Mouse (Mus musculus): Measurements from ENCODE around the gene Tbc1d22a. TPM values are rescaled to one million over a fixed set of nuclear protein-coding genes. Genes with fewer than 3 reads are reported as not detected.

Tbc1d22a gene
- total and polyA plus RNA-seq, 3 experiments: 15.1 to 21.1 TPM; not detected in 1

GRCm38 (mm10) chr15:86171316-86171715, 42.9 kb upstream of the Tbc1d22a start:
- Histone ChIP-seq H3K4me1 (ENCODE audit: control insufficient read depth in 1 of 2, insufficient read depth in 2 of 2, low read length in 2 of 2) (no peaks in the 10 kb centered on the region), H3K9ac (ENCODE audit: control insufficient read depth, low read depth, low read length, poor library complexity, severe bottlenecking) (no peak overlapping the region), H3K36me3 (ENCODE audit: control insufficient read depth in 1 of 2, insufficient read depth in 2 of 2, low read length in 2 of 2) (no peaks in the 10 kb centered on the region), H3K27ac (ENCODE audit: control insufficient read depth, low read depth, low read length) (no peak overlapping the region), H3K79me2 (ENCODE audit: control insufficient read depth, insufficient read depth, low read length, poor library complexity) (no peaks in the 10 kb centered on the region), H3K27me3 (ENCODE audit: control insufficient read depth in 1 of 2, insufficient read depth in 2 of 2, low read length in 2 of 2) (no peaks in the 10 kb centered on the region), H3K9me3 (replicated peaks; ENCODE audit: insufficient read depth, low read length) (no peaks in the 10 kb centered on the region), H3K4me3 (ENCODE audit: control insufficient read depth in 1 of 2, insufficient read depth in 1 of 2, low read depth in 2 of 2, low read length in 2 of 2) (no peak overlapping the region)
- no peak for TF ChIP-seq POLR2AphosphoS2 (IDR thresholded peaks at IDR 0.05; ENCODE audit: low read length)
- no peak for TF ChIP-seq MXI1 (IDR thresholded peaks at IDR 0.05; ENCODE audit: low read depth, low read length)
- no peak for TF ChIP-seq MYC (IDR thresholded peaks at IDR 0.05; ENCODE audit: low read depth, low read length)
- no peak for DNase-seq (ENCODE audit: low read depth, low spot score)

- no peak overlapping the region for H3K27ac ChIP-seq (ENCODE audit: control insufficient read depth, low read depth, low read length)
- H3K36me3 ChIP-seq (ENCODE audit: control insufficient read depth in 1 of 2, insufficient read depth in 2 of 2, low read length in 2 of 2): no peaks in the 10 kb centered on the region
Observed at GRCm38 (mm10) chr15:86172124-86172523, 42.1 kb upstream of the Tbc1d22a start.

DNA sequence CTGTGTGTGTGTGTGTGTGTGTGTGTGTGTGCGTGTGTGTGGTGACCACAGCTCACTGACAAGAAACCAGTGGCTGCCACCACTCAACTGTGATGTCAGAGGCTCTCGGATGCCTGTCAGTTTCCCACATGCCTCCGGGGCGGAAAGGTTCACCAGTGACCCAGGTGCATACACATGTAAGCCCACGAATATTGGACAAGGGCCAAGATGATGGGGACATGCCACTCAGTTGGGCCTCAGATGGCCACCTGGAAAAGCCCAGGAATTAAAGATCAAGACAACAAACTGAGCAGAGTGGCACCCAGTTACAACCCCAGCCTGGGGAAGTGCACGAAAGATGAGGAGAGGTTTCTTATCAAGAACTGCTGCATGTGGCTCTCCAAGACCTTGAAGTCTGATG, 41.7 kb upstream of the Tbc1d22a start:
- TF ChIP-seq GABPA (IDR thresholded peaks at IDR 0.05; ENCODE audit: low read depth, low read length): no peak
- no peak for TF ChIP-seq ZMIZ1 (IDR thresholded peaks at IDR 0.05; ENCODE audit: low read depth, low read length)
- TF ChIP-seq KAT2A (conservative IDR thresholded peaks at IDR 0.05; ENCODE audit: low read depth, low read length): no peak
- TF ChIP-seq ETS1 (IDR thresholded peaks at IDR 0.05; ENCODE audit: low read depth, low read length): no peak
- TF ChIP-seq ZC3H11A (IDR thresholded peaks at IDR 0.05; ENCODE audit: low read depth, low read length): no peak
- TF ChIP-seq MAX (IDR thresholded peaks at IDR 0.05; ENCODE audit: low read length): no peak
- no peak for TF ChIP-seq SIN3A (IDR thresholded peaks at IDR 0.05; ENCODE audit: low read length)
- Histone ChIP-seq H3K36me3 (ENCODE audit: control insufficient read depth in 1 of 2, insufficient read depth in 2 of 2, low read length in 2 of 2) (no peaks in the 10 kb centered on the region), H3K27me3 (ENCODE audit: control insufficient read depth in 1 of 2, insufficient read depth in 2 of 2, low read length in 2 of 2) (no peaks in the 10 kb centered on the region), H3K27ac (ENCODE audit: control insufficient read depth, low read depth, low read length) (no peak overlapping the region), H3K9me3 (replicated peaks; ENCODE audit: insufficient read depth, low read length) (no peaks in the 10 kb centered on the region), H3K9ac (ENCODE audit: control insufficient read depth, low read depth, low read length, poor library complexity, severe bottlenecking) (no peak overlapping the region), H3K4me1 (ENCODE audit: control insufficient read depth in 1 of 2, insufficient read depth in 2 of 2, low read length in 2 of 2) (no peaks in the 10 kb centered on the region), H3K79me2 (ENCODE audit: control insufficient read depth, insufficient read depth, low read length, poor library complexity) (no peaks in the 10 kb centered on the region), H3K4me3 (ENCODE audit: control insufficient read depth in 1 of 2, insufficient read depth in 1 of 2, low read depth in 2 of 2, low read length in 2 of 2) (no peak overlapping the region)
- no peak for DNase-seq (ENCODE audit: low read depth, low spot score)

More at GRCm38 (mm10) chr15:86172124-86172523, 42.1 kb upstream of the Tbc1d22a start:
- Histone ChIP-seq H3K9me3 (replicated peaks; ENCODE audit: insufficient read depth, low read length) (no peaks in the 10 kb centered on the region), H3K4me3 (ENCODE audit: control insufficient read depth in 1 of 2, insufficient read depth in 1 of 2, low read depth in 2 of 2, low read length in 2 of 2) (no peak overlapping the region), H3K27me3 (ENCODE audit: control insufficient read depth in 1 of 2, insufficient read depth in 2 of 2, low read length in 2 of 2) (no peaks in the 10 kb centered on the region), H3K4me1 (ENCODE audit: control insufficient read depth in 1 of 2, insufficient read depth in 2 of 2, low read length in 2 of 2) (no peaks in the 10 kb centered on the region), H3K9ac (ENCODE audit: control insufficient read depth, low read depth, low read length, poor library complexity, severe bottlenecking) (no peak overlapping the region), H3K79me2 (ENCODE audit: control insufficient read depth, insufficient read depth, low read length, poor library complexity) (no peaks in the 10 kb centered on the region)
- TF ChIP-seq SIN3A (IDR thresholded peaks at IDR 0.05; ENCODE audit: low read length): no peak
- TF ChIP-seq MXI1 (IDR thresholded peaks at IDR 0.05; ENCODE audit: low read depth, low read length): no peak
- no peak for TF ChIP-seq MYC (IDR thresholded peaks at IDR 0.05; ENCODE audit: low read depth, low read length)
- no peak for TF ChIP-seq POLR2AphosphoS2 (IDR thresholded peaks at IDR 0.05; ENCODE audit: low read length)
- TF ChIP-seq CTCF (IDR thresholded peaks at IDR 0.05 in 2 of 3, conservative IDR thresholded peaks at IDR 0.05 in 1 of 3; ENCODE audit: control insufficient read depth in 1 of 3, insufficient read depth in 1 of 3, low read depth in 2 of 3, low read length in 3 of 3, poor library complexity in 1 of 3, severe bottlenecking in 1 of 3): no peak
- TF ChIP-seq ZMIZ1 (IDR thresholded peaks at IDR 0.05; ENCODE audit: low read depth, low read length): no peak
- TF ChIP-seq MEF2A (IDR thresholded peaks at IDR 0.05; ENCODE audit: extremely low read depth, insufficient replicate concordance, low read depth, low read length, poor library complexity, severe bottlenecking): no peak
- TF ChIP-seq MAX (IDR thresholded peaks at IDR 0.05; ENCODE audit: low read length): no peak
- TF ChIP-seq GATA1 (IDR thresholded peaks at IDR 0.05; ENCODE audit: low read depth, low read length): no peak
- TF ChIP-seq MYB (IDR thresholded peaks at IDR 0.05; ENCODE audit: low read depth, low read length): no peak
- TF ChIP-seq RCOR1 (IDR thresholded peaks at IDR 0.05; ENCODE audit: low read depth, low read length): no peak
- no peak for TF ChIP-seq POLR2AphosphoS5 (IDR thresholded peaks at IDR 0.05; ENCODE audit: borderline replicate concordance, low read depth, low read length)
- no peak for DNase-seq (ENCODE audit: low read depth, low spot score)

Data from MEL (cell line).